Mouse (Mus musculus) thymus, adult 2 months (tissue): ENCODE data around the gene 4933430I17Rik.

Source experiments
- CTCF ChIP-seq: fragments of 200-500 bp; IDR thresholded peaks from 2 replicates; pipeline ENCODE4 v1.5.1; 2012; ENCODE audit warnings: mild to moderate bottlenecking, control low read depth, low read length, moderate library complexity, borderline replicate concordance; ENCODE audit not compliant: control insufficient read depth, poor library complexity, insufficient read depth; ENCODE audit errors: extremely low read depth
- POLR2A ChIP-seq: fragments of 200-500 bp; IDR thresholded peaks from 2 replicates; pipeline ENCODE4 v1.6.1; 2012; ENCODE audit warnings: mild to moderate bottlenecking, low read length, control low read depth, moderate library complexity; ENCODE audit not compliant: control insufficient read depth, poor library complexity, insufficient read depth; ENCODE audit errors: extremely low read depth

GRCm38 (mm10) chr4:62519849-62520233 is 5.3 kb upstream of the 4933430I17Rik start, which contains the start of gene Alad:
- TF ChIP-seq POLR2A (no peak), CTCF (0 out of 2 replicates have a peak, but pooled peaks have one; percentile 27)
